Mouse (Mus musculus): ENCODE measurements at regions not wholly inside any gene's neighbourhood (a gene's known extent, or its start where the extent isn't known, plus 50 kb on each side); places are given as distances from the start of the nearest gene placed in this dataset.

DNA sequence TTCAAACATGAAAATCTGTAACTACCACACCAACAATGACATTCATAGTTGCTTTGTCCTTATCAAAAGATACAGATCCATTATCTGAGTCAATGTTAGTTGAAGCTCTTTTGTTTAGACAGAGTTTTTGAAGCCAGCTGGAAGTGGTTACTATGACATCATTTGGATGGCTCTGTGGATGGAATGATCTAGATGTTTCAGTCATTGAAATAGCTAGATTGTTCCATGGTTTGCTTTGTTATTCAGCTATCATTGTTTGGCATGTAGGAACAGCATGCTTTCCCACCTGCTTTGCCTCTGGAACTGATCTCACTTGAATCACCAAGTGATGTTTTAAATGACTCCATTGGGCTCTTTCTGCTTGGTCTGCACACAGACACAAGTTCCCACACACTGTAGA, 144.2 kb upstream of the Marcks start:
- no peak for DNase-seq (ENCODE audit: low read depth, low spot score)

DNA sequence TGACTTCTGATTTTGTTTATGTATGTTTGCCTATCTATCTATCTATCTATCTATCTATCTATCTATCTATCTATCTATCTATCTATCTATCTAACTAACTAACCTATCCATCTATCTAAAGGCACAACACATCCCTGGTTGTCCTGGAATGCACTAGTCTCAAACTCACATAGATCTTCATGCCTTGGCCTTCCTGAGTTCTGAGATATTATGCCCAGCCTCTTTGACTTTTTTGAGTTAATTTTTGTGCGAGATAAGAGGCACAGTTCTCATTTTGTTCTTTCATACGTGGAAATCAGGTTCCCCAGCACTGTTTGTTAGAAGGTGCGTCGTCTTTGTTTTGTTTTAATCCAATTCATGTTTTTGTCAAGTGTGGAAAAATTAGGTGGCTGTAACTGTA, 142.1 kb upstream of the Marcks start:
- no peak for DNase-seq (ENCODE audit: low read depth, low spot score)

- no peak for DNase-seq (ENCODE audit: low read depth, low spot score)
These were observed 141.6 kb upstream of the Marcks start for GRCm38 (mm10) chr10:37280150-37280820.

GRCm38 (mm10) chr10:37279316-37279715, 140.6 kb upstream of the Marcks start:
- DNase-seq (ENCODE audit: low read depth, low spot score), result no peak

GRCm38 (mm10) chr10:37275857-37276256, 137.1 kb upstream of the Marcks start:
- no peak for DNase-seq (ENCODE audit: low read depth, low spot score)

GRCm38 (mm10) chr10:37275271-37275670, 136.6 kb upstream of the Marcks start:
- no peak for DNase-seq (ENCODE audit: low read depth, low spot score)

- DNase-seq (ENCODE audit: low read depth, low spot score), result no peak
These were observed 133.2 kb upstream of the Marcks start for GRCm38 (mm10) chr10:37271967-37272366.

DNA sequence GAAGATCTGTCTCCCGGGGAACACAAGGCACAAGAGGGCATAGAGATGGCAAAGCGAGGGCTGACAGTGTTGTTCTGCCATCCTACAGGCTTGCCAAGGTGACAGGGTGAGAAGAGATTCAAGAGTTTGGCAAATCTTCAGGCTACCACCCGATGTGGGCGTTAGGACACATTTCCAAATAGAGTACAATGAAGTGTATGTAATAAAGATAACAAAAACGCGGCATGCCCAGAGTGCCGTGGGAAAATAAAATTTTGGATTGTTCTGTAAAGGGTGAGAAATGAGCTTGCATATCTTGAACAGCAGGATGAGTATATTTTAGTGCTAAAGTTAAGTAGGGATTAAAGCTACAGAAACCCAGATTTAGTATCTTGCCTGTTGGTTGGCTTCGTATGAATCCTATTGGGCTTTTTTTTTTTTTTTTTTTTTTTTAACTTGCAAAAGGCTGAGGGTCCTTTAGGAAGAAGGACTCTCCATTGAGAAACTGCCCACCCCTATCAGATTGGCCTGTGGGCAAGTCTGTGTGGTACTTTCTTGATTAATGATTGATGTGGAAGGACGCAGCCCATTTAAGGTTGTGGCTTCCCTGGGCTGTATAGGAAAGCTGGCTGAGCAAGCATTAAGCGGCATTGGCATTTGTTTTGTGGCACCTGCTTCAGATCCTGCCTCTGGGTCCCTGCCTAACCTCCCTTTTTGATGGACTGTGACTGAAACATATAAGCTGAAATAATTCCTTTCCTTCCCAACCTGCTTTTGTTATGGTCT, 131.7 kb upstream of the Marcks start:
- no peak for DNase-seq (ENCODE audit: low read depth, low spot score)

- DNase-seq (ENCODE audit: low read depth, low spot score), result no peak
These were observed 128.2 kb upstream of the Marcks start for GRCm38 (mm10) chr10:37266909-37267308.

DNA sequence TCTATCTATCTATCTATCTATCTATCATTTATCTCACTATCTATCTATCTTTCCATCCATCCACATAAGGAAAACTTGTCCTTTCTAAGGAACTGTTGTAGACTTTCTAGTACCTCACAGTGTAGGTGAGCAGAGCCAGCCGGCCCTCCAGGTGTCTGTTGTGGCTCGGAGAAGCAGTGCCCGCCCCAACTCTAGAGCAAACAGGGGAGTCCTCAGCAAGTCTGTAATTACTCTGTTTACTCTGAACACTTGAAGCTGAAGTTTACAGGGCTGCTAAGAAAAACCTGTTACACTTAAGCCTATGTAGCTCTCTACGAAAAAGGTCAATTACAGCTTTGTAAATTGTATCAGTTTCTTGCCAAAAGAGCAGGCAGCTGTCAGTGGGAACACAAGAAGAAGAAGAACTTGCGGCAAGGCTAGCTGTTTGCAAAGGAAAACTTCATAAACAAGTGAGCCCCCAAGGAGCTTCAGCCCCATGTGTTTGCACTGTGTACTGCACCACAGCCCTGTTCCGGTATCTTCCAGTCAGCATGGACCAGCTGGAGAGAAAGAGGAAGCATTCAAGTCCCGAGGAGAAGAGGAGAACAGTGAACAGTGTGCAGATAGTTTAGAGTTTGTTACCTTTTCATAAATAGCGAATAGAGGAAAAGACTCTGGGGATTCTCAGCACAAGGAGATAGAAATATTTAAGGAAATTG, 122.2 kb upstream of the Marcks start:
- DNase-seq (ENCODE audit: low read depth, low spot score), result no peak

GRCm38 (mm10) chr10:37259186-37259585, 120.5 kb upstream of the Marcks start:
- DNase-seq (ENCODE audit: low read depth, low spot score), result no peak

GRCm38 (mm10) chr10:37257544-37257943, 118.8 kb upstream of the Marcks start:
- DNase-seq (ENCODE audit: low read depth, low spot score), result no peak

DNA sequence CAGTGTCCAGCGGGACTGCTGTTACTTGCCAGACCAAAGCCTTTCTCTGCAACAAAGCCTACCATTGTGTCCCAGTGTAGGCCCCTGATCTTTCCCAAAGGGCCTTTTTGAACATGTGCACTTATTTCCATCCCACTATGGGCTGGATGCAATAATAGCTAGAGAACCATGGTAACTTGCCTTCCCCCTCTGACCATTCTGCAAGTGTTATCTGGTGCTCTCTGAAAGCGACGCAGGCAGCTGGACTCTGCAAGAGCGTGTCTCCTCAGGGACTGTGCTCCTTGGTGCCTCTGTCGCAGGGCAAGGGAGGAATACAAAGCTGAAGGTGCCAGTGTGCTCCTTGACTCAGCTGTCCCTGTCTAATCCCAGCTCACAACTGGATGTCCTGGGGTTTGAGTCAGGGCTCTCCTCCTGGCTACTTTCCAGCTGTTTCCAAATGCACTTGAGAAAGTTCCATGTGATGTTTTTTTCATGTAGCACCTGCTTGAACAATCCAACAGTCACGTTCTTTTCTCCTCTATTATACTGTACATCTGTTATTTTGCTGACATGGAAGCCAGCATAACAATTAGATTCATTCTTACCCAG, 112.3 kb upstream of the Marcks start:
- no peak for DNase-seq (ENCODE audit: low read depth, low spot score)

DNA sequence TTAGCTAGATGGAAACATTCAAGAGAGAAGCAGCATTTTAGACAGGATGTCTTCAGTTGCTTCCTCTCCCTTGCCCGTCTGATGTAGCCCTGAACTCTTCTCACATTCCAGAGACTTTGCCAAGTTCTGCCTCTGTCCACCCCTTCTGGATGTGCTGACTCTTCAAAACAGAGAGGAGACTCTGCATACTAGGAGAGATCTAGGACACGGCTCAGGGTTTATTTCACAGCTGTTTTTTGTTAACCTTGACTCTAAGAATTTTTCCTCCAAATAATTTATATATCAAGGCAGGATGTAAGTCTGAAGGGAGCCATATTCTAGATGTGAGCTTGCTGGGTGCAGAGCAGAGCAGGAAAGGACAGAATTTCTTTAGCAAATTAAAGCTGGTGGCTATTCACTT, 111.4 kb upstream of the Marcks start:
- no peak for DNase-seq (ENCODE audit: low read depth, low spot score)

- DNase-seq (ENCODE audit: low read depth, low spot score), result no peak
These were observed 110.8 kb upstream of the Marcks start for GRCm38 (mm10) chr10:37249511-37249910.

DNA sequence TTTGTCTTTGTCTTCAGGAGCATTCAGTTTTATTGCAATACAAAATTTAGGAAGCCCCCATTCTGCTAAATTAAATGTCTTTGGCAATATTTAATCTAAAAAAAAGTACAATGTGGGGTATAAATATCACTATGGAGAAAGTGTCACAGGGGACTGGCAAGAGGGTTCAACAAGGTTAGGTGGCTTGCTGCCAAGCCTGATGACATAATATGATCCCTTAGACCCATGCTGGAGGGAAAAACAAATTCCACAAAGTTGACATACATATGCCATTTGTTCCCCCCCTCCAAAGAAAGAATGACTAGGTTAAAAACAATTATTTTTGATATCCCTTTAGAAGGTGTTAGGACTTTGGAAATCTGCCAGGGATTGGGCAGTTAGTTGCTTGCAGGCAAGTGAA, 108.4 kb upstream of the Marcks start:
- no peak for DNase-seq (ENCODE audit: low read depth, low spot score)

DNA sequence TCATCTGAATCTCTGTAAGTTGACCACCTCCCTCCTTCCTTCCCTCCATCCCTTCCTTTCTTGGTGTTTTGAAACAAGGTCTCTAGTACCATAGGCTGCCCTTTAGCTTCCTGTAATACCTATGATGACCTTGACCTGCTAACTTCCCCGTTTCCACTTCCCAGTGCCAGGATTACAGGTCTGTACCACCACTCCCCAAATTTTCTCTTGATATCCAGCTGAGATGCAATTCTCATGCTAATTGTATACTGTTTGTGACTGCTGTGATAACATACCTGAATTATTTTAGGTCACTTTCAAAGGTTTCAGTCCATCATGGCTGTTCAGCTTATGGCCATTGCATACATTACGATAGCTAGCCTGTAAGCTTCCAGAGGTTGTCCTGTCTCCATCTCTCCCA, 104.4 kb upstream of the Marcks start:
- no peak for DNase-seq (ENCODE audit: low read depth, low spot score)

GRCm38 (mm10) chr10:37241821-37242263, 103.1 kb upstream of the Marcks start:
- DNase-seq (ENCODE audit: low read depth, low spot score), result no peak

GRCm38 (mm10) chr10:37240634-37241033, 101.9 kb upstream of the Marcks start:
- no peak for DNase-seq (ENCODE audit: low read depth, low spot score)

DNA sequence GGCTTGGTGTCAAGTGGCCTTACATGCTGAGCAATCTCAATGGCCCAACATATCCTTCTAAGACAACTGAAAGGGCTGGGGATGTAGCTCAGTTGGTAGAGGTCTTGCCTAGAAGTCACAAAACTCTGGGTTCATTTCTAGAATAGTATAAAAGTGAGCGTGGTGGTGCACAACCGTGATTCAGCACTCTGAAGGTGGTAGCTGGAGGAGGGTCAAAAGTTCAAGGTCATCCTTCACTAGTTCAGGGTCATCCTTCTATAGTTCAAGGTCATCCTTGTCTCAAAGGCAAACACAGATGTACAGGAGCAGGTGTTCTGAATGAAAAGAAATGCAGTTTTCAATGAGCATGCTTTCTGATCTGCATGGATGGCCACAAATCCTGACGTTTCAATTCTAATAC, 101.5 kb upstream of the Marcks start:
- no peak for DNase-seq (ENCODE audit: low read depth, low spot score)

DNA sequence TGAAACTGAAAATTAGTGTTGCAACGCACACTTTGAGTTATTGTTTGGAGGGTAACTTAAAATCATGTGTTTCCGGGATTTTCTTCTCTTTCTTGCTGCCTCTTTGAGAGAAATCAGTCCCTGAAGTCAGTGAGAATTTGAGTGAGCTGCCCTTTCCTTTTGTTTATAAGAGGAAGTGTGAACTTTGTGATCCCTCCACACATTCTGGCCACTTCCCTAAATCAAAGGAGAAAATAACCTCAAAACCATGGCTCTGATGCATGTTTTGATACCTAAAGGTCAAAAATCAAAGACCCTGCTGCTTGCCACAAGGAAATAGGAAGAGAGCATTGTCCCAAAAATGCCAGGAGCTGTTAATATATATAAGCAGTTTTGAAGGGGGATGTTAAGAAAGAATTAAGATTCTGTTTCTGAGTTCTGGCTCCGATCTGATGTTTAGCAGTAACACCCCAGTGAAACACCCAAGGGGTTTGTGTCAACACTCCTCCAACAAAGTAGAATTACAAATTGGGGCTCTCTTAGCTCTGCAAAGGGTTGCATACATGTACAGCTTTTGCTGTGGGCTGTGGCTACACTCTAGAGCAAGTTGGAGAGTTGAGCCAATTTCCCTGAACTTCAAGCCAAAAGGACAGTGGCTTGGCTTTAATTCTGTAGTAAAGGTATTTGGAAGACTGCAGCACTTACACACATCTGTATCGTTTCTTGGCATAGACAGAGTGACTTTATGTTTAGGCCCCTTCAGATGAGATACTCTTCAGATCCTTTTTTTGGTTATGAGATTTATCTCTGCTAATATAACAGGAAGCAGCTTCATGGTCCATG, 97.5 kb upstream of the Marcks start:
- no peak for DNase-seq (ENCODE audit: low read depth, low spot score)
